In genomic region chr2:32222057-32222456, GRCm38 (mm10) we compare ENCODE assay signal across 21 mouse cellular contexts. TPM values are rescaled to one million over a fixed set of nuclear protein-coding genes. Genes with fewer than 3 reads are reported as not detected.
DNase-seq lines count a peak whose midpoint lies in the region; ATAC-seq and TF ChIP-seq lines count a peak whose summit lies in the region.
"Had no signal": no experiment of that assay in that cellular context is flagged by ENCODE, and none has a peak within 500 bp of the region (broad histone marks: within the 10 kb centered on the region; RNA-seq: fewer than 3 reads in every experiment).

No protein-coding gene starts in this region.

- H3K4me3 ChIP-seq in hindbrain, embryonic 13.5 days, result no peak overlapping the region
- H3K4me3 ChIP-seq in hindbrain, embryonic 12.5 days, result no peak overlapping the region
- no peak overlapping the region for H3K4me3 ChIP-seq in CH12.LX (replicated peaks in 1 of 3; ENCODE audit: low read depth in 2 of 3, low read length in 2 of 3, poor library complexity in 1 of 3)
- H3K4me3 ChIP-seq: forebrain, embryonic 10.5 days; forebrain, embryonic 13.5 days; hindbrain, embryonic 10.5 days; hindbrain, embryonic 15.5 days had no signal

- no peak for ATAC-seq in hindbrain, embryonic 13.5 days (ENCODE audit: low FRiP score)
- no peak for ATAC-seq in hindbrain, embryonic 12.5 days (ENCODE audit: low FRiP score)
- ATAC-seq: forebrain, embryonic 13.5 days; forebrain, embryonic 16.5 days had no signal

- H3K4me1 ChIP-seq in hindbrain, embryonic 13.5 days (replicated peaks), result no peaks in the 10 kb centered on the region
- H3K4me1 ChIP-seq in hindbrain, embryonic 12.5 days, result no peaks in the 10 kb centered on the region
- H3K4me1 ChIP-seq in CH12.LX (ENCODE audit: control insufficient read depth in 1 of 2, insufficient read depth in 2 of 2), result peaks cover 7 to 33% of the 10 kb centered on the region in 2 experiments; a peak in 3 of 4 replicates
- H3K4me1 ChIP-seq: forebrain, embryonic 10.5 days; forebrain, embryonic 13.5 days; hindbrain, embryonic 10.5 days; hindbrain, embryonic 15.5 days had no signal

- no peaks in the 10 kb centered on the region for H3K27me3 ChIP-seq in hindbrain, embryonic 13.5 days
- H3K27me3 ChIP-seq in hindbrain, embryonic 12.5 days, result no peaks in the 10 kb centered on the region
- H3K27me3 ChIP-seq in CH12.LX (replicated peaks), result no peaks in the 10 kb centered on the region
- H3K27me3 ChIP-seq: forebrain, embryonic 13.5 days; hindbrain, embryonic 15.5 days had no signal

- no peak for TF ChIP-seq POLR2A in CH12.LX (IDR thresholded peaks at IDR 0.05; ENCODE audit: low read depth, low read length)

- DNase-seq in spleen, postnatal 36 days (ENCODE audit: low spot score in 2 of 2), result peak; percentile 65 to 69
- no peak for DNase-seq in spleen, adult 12 weeks (ENCODE audit: low spot score)
- peak; percentile 68 for DNase-seq in CH12.LX (ENCODE audit: extremely low read depth)
- DNase-seq in urinary bladder, postnatal 10 days (ENCODE audit: low spot score), result no peak
- DNase-seq in ovary, adult 18-20 months (ENCODE audit: low spot score), result no peak
- DNase-seq: adrenal gland, adult 2 months; adrenal gland, postnatal 14 days; cerebellum, adult 11 months; cerebellum, adult 2 months; cerebellum, postnatal 25 days; gastrocnemius, postnatal 10 days; gastrocnemius, postnatal 36 days; heart, postnatal 36 days had no signal

- 82% methylated on average over 10 of the region's 10 CpGs for WGBS in hindbrain, embryonic 13.5 days
- WGBS in hindbrain, embryonic 12.5 days, result 89% methylated on average over 10 of the region's 10 CpGs

- H3K27ac ChIP-seq in hindbrain, embryonic 13.5 days, result no peak overlapping the region
- no peak overlapping the region for H3K27ac ChIP-seq in hindbrain, embryonic 12.5 days
- H3K27ac ChIP-seq in CH12.LX (ENCODE audit: insufficient read depth, low read depth), result no peak overlapping the region; the same call in 1 of the 2 replicates
- H3K27ac ChIP-seq: forebrain, embryonic 10.5 days; forebrain, embryonic 13.5 days; hindbrain, embryonic 10.5 days; hindbrain, embryonic 15.5 days had no signal

- H3K36me3 ChIP-seq in hindbrain, embryonic 13.5 days, result peaks cover 100% of the 10 kb centered on the region
- peaks cover 100% of the 10 kb centered on the region for H3K36me3 ChIP-seq in hindbrain, embryonic 12.5 days
- H3K36me3 ChIP-seq in CH12.LX (replicated peaks in 1 of 2; ENCODE audit: control insufficient read depth in 1 of 2, insufficient read depth in 1 of 2, low read length in 1 of 2), result peaks cover 99 to 100% of the 10 kb centered on the region in 2 experiments

- no peak for TF ChIP-seq EP300 in CH12.LX (IDR thresholded peaks at IDR 0.05; ENCODE audit: low read length)

- no peak for TF ChIP-seq CTCF in CH12.LX (conservative IDR thresholded peaks at IDR 0.05 in 1 of 2, IDR thresholded peaks at IDR 0.05 in 1 of 2; ENCODE audit: low read depth in 2 of 2, low read length in 2 of 2)

- H3K9ac ChIP-seq in hindbrain, embryonic 13.5 days, result 0 out of 2 replicates have a peak overlapping the region, but pooled peaks have one; percentile 8
- no peak overlapping the region for H3K9ac ChIP-seq in hindbrain, embryonic 12.5 days
- H3K9ac ChIP-seq in CH12.LX (ENCODE audit: insufficient read depth, low read depth), result no peak overlapping the region
- H3K9ac ChIP-seq: forebrain, embryonic 13.5 days; hindbrain, embryonic 15.5 days had no signal

- dilution Hi-C loops in CH12.LX (cut with MboI; ENCODE audit: extremely low pct_ligation_motif_present, extremely low pct_unique_long_range_greater_than_20kb, low sequenced_read_pairs), result no loop called here

- H3K4me2 ChIP-seq in hindbrain, embryonic 13.5 days, result no peak overlapping the region
- no peak overlapping the region for H3K4me2 ChIP-seq in hindbrain, embryonic 12.5 days (replicated peaks)
- H3K4me2 ChIP-seq in CH12.LX (ENCODE audit: insufficient read depth, low read depth, poor library complexity, severe bottlenecking), result no peak overlapping the region
- H3K4me2 ChIP-seq: forebrain, embryonic 13.5 days; heart, embryonic 11.5 days; hindbrain, embryonic 15.5 days had no signal

- H3K79me2 ChIP-seq in CH12.LX (replicated peaks; ENCODE audit: control insufficient read depth, extremely low read depth, insufficient read depth, poor library complexity, severe bottlenecking), result no peaks in the 10 kb centered on the region

- no peaks in the 10 kb centered on the region for H3K9me3 ChIP-seq in hindbrain, embryonic 13.5 days
- no peaks in the 10 kb centered on the region for H3K9me3 ChIP-seq in hindbrain, embryonic 12.5 days (replicated peaks)
- H3K9me3 ChIP-seq in CH12.LX (replicated peaks; ENCODE audit: low read length), result no peaks in the 10 kb centered on the region
- H3K9me3 ChIP-seq: forebrain, embryonic 10.5 days; forebrain, embryonic 13.5 days; hindbrain, embryonic 10.5 days; hindbrain, embryonic 15.5 days had no signal

- in situ Hi-C loops in CH12.LX (cut with MboI; ENCODE audit: low pct_ligation_motif_present, low pct_unique_long_range_greater_than_20kb, low sequenced_read_pairs), result no loop called here

- no peak for TF ChIP-seq RAD21 in CH12.LX (IDR thresholded peaks at IDR 0.05; ENCODE audit: low read depth, low read length)

TF ChIP-seq in CH12.LX, 34 proteins besides CTCF, POLR2A, EP300 and RAD21:
- peak; percentile 77 for TF ChIP-seq MYC (IDR thresholded peaks at IDR 0.05; ENCODE audit: low read depth, low read length)
- TF ChIP-seq MXI1 (IDR thresholded peaks at IDR 0.05; ENCODE audit: low read depth, low read length), result peak; percentile 83
- peak; percentile 34; the same call in 1 of the 2 replicates for TF ChIP-seq SIN3A (IDR thresholded peaks at IDR 0.05; ENCODE audit: low read length)
- no peak for TF ChIP-seq MEF2A (IDR thresholded peaks at IDR 0.05; ENCODE audit: borderline replicate concordance, low read depth, low read length)
- TF ChIP-seq BHLHE40 (IDR thresholded peaks at IDR 0.05; ENCODE audit: low read depth, low read length), result peak; percentile 64
TF ChIP-seq in CH12.LX: peak in this region for 4.

RNA-seq across cellular contexts. Expression of gene Pomt1, which starts 14.3 kb away (rescaled TPM):
- polyA plus RNA-seq in hindbrain, embryonic 13.5 days (2015; fragmentation: Nextera tagmentation; extraction: Ambion mirVana), result 24.4 and 24.9 TPM in 2 replicates
- polyA plus RNA-seq in hindbrain, embryonic 12.5 days (2016; fragmentation: Nextera tagmentation; extraction: Ambion mirVana), result 25.5 and 25.9 TPM in 2 replicates
- total RNA-seq in CH12.LX (2012; rRNA removed) (16.0 and 16.7 TPM in 2 replicates), CH12.LX (2014; rRNA removed) (12.3 and 13.6 TPM in 2 replicates)
- polyA plus RNA-seq in CH12.LX (2012; ENCODE audit: insufficient read length, low read depth), result 13.1 and 16.0 TPM in 2 replicates

RNA-seq across cellular contexts. Expression of gene Uck1, which starts 37.9 kb away (rescaled TPM):
- 78.6 and 80.2 TPM in 2 replicates for polyA plus RNA-seq in hindbrain, embryonic 13.5 days (2015; fragmentation: Nextera tagmentation; extraction: Ambion mirVana)
- polyA plus RNA-seq in hindbrain, embryonic 12.5 days (2016; fragmentation: Nextera tagmentation; extraction: Ambion mirVana), result 61.8 and 67.3 TPM in 2 replicates
- total RNA-seq in CH12.LX (2012; rRNA removed) (45.0 and 47.2 TPM in 2 replicates), CH12.LX (2014; rRNA removed) (35.7 and 39.8 TPM in 2 replicates)
- polyA plus RNA-seq in CH12.LX (2012; ENCODE audit: insufficient read length, low read depth), result 33.6 and 33.7 TPM in 2 replicates

Comparison
In these comparisons a context has a peak if more than half of its experiments do, and no peak if none do; other contexts are left out.
1. DNase-seq: peak in spleen, postnatal 36 days (2 of 2) and CH12.LX (single experiment); none in spleen, adult 12 weeks (single experiment), urinary bladder, postnatal 10 days (single experiment) and ovary, adult 18-20 months (single experiment).